Mouse (Mus musculus): ENCODE data around the gene Scaf4.

DNA sequence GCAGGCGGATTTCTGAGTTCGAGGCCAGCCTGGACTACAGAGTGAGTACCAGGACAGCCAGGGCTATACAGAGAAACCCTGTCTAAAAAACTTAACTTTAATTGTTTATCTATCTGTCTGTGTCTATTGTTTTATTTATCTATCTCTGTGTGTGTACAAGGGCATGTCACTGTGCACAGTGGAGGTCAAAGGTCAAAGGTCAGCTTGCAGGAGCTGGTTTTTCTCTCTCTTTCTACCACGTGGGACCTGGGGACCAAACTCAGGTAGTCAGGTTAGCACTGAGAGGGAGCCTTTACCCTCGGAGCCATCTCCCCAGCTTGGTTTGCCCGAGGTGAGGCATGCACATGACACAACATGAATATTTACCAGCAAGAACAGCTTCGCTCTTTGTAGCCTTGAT, 93.0 kb downstream of the Scaf4 start:
- TF ChIP-seq CTCF (IDR thresholded peaks at IDR 0.05) (no peak), EP300 (IDR thresholded peaks at IDR 0.05) (no peak)

Data from lung, postnatal 0 days (tissue).